Mouse (Mus musculus) left cerebral cortex, postnatal 25 days (tissue): ENCODE results near the gene Nr2e1. TPM values are rescaled to one million over a fixed set of nuclear protein-coding genes. Genes with fewer than 3 reads are reported as not detected.
A peak's percentile ranks its signal among the peaks of the same experiment; 100 is the strongest.

Source experiments
- DNase-seq, 2 experiments: peaks; one replicate each; pipeline ENCODE4 v3.0.0; 2022; ENCODE audit warnings: low spot score in 2 of 2, mixed read lengths in 1 of 2
- intact Hi-C: fragments of 180-260 bp; cut with DNase I; formaldehyde crosslinking; loops from one replicate; pipeline ENCODE4 v1.15.1; 2025
- total RNA-seq, 2 experiments: library from RNA; stranded (reverse); gene quantifications; 2 replicates each; pipeline ENCODE4 v1.2.3; 2021

Nr2e1 gene
- 10 to 100 TPM; 13.1 to 13.8 TPM for total RNA-seq

DNA sequence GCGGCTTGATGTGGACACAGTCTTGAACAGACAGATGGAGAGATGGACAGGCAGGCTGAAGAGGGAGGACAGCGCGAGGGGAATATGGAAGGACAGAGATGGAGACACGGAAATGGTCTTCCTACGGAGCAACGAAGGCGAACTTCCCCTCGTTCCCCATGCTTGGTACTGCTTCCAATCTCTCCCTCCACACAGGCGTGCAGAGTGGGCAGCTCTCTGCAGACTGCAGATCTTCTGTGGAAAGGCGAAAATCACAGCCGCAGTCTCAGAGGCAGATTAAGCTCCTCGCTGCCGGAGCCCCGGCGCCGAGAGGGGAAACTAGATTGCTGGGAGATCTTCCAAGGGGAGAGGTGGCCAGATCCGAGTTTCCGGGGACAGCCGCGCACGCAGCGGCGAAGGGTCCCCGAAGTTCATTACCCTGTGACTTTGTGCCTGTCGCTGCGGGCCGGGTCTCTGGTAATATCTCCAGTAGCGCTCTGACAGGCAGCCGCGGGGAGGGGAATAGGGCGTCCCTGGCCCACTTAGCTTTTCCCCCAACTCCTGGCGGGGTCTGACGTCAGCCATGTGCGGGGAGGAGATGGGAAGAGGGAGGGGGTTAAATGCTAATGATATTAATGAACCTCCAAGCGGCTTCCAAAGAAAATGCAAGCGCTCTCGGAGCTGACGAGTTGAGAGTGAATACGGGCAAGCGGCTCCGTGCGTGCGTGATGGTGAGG is at the start of gene Nr2e1, which contains the start of gene Ostm1:
Gene Nr2e1, minus strand, starts transcription at position 476 of the 716 bp plus-strand sequence.
Gene Ostm1, plus strand, starts transcription at position 666 of the 716 bp plus-strand sequence.
- peak; percentile 59 to 68 for DNase-seq
- intact Hi-C loops: loop anchor here (5.0 kb wide), 1 partner anchor 49 kb away; no protein-coding TSS in a partner anchor

DNA sequence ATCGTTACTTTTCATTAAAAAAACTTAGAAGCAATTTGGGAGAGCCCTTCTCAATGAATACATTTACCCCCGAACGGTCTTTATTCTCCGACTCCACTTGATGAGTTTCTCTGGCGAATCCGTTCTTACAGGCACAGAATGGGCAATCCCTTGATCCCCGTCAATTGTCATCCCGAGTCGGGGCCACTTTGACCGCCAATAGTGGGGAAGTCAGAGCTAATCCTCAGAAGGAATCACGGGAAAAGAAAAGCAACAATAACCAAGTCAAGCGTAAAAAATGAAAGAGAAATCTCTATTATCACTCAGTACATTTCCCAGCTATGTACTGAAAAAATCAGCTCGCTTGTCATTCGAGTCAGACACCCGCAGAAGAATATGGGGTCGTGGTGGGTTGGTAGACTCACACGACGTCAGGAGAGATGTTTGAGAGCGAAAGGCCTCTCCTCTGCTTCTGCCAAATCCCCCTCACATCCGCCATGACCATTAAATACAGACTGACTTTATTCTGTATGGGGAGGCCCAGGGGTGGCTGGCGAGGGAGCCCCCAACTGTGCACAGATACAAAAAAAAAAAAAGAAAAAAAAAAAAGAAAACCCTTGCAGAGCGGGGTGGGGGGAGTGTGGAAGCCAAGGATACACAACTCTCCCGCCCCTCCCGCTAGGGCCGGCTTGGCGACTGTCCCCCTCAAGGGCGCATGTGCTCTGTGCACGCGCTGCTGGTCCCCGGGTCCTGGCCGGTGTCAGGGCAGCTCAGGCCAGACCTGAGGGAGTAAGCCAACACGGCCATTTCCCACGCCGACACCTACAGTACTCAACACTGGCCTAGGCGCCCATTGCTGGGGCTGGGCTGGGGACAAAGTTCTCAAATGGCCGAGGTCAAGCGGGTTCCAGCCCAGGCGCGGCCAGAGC is 49.3 kb upstream of the Nr2e1 start:
- intact Hi-C loops: loop anchor here (1.0 to 5.0 kb wide), 2 partner anchors 41 to 50 kb away; partner anchors contain the start of genes Nr2e1 and Ostm1
- no peak for DNase-seq

DNA sequence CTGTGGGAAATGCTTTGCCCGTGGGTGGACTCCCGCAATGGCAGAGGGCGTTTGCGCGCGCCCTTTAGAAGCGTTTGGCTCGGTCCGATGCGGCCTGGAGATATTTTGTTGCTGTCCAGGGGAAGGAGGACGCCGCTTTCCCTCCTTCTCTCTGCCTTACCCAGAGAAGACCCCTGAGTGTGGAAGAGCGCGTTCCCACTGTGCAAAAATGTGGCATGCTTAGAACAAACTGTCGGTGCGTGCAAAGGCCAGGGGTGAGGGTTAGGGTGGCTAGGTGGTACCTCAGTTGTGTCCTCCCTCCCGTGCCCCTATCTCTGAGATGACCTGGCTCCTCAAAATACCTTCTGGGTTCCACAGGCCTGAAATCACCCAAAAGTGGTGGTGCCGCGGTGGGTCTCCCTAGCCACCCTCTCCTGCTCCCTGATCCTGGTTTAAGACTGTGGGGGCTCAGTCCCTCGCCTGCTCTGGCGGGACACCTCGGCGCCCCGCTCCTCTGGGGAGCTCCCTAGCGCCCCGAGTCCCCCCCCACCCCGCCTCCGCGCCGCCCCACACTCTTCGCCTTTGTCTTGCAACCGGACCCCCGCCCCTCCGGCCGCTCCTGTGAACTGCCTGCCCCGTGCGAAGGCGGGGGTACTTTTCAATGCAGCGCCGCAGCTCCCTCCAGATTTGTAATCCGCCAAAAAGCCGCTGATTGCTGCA is 48.5 kb upstream of the Nr2e1 start:
- no peak for DNase-seq
- intact Hi-C loops: loop anchor here (5.0 kb wide), 1 partner anchor 50 kb away; the partner anchor contains the start of genes Nr2e1 and Ostm1

DNA sequence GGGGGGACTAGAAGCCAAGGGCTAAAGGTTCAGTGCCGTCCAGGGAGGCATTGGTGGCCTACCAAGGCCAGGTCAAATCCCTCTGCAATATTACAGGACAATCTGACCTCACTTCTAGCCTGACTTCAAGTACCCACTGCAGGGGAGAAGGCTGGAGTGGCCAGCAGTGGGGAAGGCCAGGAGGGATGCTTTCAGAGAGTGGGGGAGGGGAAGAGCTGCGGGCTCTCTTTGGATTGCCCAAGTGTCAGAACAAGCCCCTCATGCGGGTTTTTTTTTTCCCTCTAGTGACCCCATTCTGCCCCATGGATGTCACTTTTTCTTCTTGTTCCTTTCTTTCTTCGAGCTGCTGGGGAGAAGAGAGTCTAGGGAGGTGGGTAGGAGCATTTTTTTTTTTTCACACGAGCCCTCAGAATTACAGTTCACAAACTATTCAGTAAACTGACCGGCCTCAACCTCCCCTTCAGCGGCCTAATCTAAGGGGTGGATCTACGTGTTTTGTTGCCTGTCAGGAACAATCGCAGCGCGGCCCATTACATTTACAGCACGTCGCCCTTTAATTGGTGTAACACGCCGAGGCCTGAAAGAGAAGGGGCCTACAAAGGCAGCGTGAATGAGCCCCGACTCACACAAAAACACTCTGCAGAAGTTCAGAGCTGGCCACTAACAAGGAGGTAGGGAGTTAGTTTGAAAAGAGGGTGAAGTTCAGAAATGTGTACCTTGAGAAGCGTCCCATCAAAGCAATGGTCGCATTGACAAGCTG is 47.3 kb upstream of the Nr2e1 start:
- intact Hi-C loops: loop anchor here (5.0 kb wide), 1 partner anchor 48 kb away; the partner anchor contains the start of genes Nr2e1 and Ostm1
- peak in 1 of 2 experiments; percentile 6 for DNase-seq

DNA sequence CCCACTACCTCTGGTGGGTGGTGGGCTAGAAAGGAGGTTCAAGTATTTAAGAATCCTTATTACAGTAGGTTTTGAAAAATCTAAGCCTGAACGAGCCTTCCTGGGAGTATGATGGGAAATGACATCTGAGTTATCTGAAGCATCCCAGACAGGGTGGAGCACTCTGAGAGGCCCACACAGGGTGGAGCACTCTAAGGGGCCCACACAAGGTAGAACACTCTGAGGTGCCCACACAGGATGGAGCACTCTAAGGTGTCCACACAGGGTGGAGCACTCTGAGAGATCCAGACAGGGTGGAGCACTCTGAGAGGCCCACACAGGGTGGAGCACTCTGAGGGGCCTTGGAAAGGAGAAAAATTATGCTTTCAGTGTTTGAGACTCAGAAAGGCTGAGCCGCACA is 42.5 kb upstream of the Nr2e1 start:
- intact Hi-C loops: no loop called here
- DNase-seq: no peak

DNA sequence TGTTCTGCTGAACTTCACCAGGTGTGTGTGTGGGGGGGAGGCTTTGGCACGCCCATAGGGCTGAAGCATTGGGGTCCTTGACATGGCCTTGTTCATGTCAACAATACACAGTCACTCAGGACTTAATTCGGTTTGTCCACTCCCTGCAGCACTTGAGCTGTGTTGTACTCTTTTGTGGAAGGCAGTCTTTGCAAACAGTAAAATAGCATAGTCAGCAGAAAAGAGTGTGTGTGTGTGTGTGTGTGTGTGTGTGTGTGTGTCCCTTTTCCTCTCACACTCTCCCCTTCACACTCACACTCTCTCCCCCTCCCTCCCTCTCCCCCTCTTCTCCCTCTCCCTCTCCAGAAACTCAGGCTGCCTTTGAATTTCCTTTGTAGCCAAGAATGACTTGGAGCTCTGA is 34.9 kb upstream of the Nr2e1 start:
- no peak for DNase-seq
- intact Hi-C loops: no loop called here

DNA sequence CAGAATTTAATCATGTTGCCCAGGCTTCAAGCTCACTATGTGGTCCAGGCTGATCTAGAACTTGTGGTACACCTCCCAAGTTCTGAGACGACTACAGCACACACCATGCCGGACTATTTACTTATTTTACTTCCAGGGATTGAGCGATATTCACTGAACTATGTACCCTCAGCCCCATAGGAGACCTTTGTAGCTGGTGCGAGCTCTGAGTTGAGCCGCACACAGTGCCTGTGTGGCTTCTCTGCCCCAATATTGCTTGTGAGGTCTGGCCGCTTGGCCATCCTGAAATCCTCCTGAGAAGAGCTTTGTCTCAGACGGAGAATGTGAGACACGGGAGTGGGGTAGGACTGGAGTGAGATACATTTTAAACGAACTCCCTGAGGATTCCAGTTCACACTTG is 31.3 kb upstream of the Nr2e1 start:
- no peak for DNase-seq
- intact Hi-C loops: no loop called here

DNA sequence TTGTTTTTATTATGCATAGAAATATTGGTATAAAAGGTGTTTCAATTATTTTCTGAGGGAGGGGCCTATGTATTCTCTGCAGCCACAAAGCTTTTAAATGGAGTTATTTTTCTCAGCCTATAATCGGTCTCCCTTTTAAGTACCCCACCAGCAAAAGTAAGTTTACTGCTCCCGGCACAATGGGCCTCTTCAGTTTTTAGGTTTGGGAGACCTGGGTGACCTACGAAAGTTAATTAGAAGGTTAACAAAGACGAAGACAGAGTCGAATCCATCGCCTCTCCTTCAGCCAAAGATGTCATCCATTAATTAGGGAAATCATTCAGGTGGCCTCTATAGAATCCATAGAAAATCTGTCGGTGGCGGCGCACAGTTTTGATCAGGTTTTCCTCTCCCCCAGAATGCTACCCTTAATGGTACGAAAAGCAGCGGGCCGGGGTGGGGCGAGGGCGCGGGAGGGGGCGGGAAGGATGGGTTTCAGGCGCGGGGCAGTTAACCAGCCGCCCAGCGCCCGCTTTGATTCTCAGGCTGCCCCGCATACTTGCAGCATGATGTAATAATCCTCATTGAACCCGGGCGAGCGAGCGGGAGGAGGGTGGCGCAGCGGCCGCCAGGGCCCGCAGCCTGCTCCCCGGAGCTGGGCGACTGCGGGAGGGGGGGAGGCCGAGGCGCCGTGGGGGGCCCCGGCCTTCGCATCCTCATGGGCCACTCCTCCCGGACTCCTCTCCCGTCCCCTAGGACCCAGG is 30.4 kb upstream of the Nr2e1 start:
- DNase-seq: no peak
- intact Hi-C loops: no loop called here

DNA sequence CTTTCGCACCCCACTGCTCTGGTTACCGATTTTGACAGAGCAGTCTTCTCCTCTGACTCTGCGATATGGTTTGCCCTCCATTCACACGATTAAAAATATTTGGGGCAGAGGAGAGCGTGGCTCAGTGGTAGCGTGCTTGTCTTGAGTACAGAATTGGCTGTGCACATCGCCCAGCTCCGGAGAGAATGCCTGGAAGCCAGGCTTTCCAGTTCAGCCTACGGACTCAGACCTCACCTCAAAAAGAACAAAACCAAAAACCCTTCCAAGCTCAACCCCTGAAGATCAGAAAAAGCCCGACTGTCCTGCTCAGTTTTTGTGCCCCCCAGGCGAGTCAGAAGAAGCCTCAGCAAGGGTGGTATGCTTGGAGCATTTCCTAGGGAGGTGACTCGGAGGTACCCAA is 29.6 kb upstream of the Nr2e1 start:
- intact Hi-C loops: no loop called here
- DNase-seq: no peak

DNA sequence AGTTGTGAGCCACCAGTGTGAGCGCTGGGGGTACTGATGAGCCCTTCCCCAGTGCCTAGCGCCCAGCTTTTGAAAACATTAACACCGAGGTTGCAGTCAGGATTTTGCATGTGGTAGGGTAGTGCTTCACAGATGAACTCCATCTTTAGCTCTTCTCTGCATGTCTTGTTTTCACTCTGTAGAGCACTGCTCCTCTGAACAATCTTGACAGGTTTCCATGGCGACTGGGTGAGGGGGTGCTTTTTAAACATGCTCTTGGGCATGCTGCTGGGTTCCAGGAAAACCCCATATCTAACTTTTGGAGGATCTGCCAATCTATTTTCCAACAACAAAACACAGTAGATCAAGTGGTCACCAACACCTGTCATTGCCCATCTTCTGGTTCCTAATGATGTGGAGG is 23.3 kb upstream of the Nr2e1 start:
- intact Hi-C loops: no loop called here
- no peak for DNase-seq

DNA sequence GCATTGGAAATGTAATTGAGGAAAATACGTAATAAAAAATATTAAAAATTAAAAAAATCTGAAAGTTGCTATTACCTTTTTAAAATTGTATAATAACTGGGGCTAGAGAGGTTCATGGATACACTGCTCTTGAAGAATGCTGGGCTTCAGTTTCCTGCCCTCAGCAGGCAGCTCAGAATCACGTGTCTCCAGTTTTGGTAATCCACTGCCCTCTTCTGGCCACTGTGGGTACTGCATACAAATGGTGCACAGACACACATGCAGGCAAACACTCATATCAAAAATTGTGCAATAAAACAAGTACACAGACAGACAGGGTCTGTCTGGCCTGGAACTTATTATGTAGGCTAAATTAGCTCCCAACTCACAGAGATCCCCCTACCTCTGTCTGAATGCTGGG is 21.4 kb upstream of the Nr2e1 start:
- intact Hi-C loops: no loop called here
- DNase-seq: no peak

DNA sequence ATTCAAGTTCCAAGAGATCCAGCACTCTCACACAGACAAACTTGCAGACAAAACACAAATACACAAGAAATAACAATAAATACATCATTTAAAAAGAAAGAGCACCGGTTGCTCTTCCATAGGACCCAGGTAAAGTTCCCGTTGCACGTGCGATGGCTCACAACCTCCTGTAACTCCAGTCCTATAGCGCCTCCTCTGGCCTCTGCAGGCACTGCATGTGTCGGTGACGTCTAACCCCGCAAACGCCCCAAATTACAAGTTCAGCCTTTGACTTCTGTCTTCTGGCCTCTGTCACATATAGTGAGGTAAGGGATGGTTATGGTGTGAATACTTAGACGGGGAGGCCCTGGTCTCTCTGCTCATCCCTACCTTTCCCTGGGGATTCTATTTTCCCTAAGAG is 18.1 kb upstream of the Nr2e1 start:
- no peak for DNase-seq
- intact Hi-C loops: no loop called here

DNA sequence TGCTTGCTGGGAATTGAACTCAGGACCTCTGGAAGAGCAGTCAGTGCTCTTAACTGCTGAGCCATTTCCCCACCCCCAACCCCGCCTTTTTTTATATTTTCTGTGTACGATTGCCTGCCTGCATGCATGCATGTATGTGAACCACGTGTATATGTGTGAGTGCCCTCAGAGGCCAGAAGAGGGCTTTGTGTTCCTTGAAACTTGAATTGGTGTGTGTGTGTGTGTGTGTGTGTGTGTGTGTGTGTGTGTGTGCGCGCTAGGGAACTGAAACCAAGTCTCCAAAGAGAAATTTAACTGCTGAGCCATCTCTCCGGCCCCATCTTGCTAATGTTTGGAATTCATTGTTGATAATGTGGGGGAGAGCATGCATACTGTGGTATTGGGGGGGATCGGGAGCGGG is 15.2 kb upstream of the Nr2e1 start:
- DNase-seq: no peak
- intact Hi-C loops: no loop called here

DNA sequence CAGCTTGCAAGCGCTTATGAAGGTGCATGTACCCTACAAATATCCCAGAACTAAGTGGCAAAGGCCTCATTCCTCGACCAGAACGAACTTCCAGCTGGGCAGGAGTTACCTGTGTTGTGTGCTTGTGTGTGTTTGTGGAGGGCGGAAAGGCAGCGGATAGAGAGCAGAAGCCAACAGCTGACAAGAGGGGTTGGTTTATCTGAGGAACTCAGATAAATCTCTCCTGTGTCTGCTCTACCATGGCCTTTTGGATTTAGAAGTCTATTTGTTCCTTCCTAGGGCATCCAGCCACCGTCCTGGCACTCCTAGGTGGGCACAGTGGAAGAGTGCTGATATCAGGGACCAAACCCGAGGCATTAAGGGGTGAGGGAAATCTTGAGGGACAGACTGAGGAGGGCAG is 9.8 kb upstream of the Nr2e1 start:
- intact Hi-C loops: no loop called here
- DNase-seq: no peak

DNA sequence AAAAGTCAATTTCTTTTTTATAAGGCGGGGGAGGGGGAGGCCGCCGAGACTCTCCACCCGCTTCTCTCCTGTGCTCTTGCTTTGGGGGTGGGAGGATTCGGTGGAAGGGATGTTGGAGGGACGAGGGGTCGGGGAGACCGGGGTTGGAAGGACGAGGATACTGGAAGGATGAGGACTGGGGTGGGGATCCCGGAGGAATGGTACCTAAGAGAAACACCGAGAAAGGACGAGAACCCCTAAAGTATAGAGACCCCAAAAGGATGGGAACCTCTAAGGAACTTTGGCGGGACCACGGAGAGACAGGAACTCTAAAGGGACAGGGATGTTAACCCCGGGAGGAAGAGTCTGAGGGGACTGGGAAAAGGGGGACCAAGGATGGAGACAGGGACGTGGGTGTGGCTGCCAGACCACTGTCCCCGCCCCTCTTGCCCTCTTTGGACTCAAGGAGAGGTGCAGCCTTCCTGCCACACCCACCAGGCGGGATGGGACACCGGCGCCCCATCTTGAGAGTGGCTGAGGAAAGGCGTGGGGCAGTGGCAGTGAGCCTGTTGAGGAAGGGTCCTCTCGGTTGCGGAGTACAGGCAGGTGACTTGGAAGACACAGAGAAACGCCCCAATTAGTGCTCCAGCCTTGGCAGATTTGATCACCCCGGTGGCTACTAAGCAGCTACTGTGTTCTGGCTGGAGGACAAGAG is 8.7 kb upstream of the Nr2e1 start:
- intact Hi-C loops: loop anchor here (1.0 kb wide), 1 partner anchor 41 kb away; no protein-coding TSS in a partner anchor
- DNase-seq: no peak

DNA sequence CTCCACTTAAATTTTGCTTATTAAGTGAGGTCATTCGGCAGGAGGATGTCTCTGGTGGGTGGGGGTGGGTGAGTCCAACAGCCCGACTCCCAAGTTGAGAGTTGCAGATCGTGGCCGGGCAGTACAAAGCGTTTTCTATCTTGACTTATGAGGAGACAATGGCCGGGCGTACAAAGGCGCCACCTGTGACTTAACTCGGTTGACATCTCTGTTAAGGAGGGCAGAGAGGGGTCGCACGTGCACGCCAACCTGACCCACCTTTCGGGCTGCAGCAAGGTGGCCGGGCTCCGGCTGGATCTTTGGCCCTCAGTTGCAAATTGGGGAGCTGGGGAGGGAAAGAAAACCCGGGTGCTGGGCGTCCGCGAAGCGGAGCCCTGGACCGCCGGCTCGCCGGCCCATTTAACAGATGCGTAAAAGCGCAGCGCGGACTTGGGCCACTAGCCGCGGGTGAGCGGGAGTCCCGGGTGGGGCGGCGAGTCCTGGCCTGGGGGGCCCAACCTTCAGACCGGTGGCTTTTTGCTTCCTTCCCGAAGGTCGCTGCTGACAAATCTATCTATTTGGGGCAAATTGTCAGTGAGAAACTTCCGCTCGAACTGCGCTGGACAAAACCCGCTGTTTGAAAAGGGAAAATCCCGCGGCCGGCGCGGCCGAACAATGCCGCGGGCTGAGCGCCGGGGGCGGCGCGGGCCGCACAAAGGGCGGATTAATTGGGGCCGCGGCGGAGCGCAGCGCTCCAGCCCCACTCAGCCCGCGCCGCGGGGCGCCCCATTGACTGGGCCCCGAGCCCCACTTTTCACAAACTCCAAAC is 8.0 kb upstream of the Nr2e1 start:
- intact Hi-C loops: loop anchor here (1.0 kb wide), 1 partner anchor 42 kb away; no protein-coding TSS in a partner anchor
- DNase-seq: no peak
